Mouse (Mus musculus): ENCODE measurements around the gene Ttc22.
A peak's percentile ranks its signal among the peaks of the same experiment; 100 is the strongest.

The Ttc22 gene

GRCm38 (mm10) chr4:106665269-106665668, 43.0 kb downstream of the Ttc22 start:
- no peak for DNase-seq

GRCm38 (mm10) chr4:106665673-106666072, 43.4 kb downstream of the Ttc22 start:
- DNase-seq: no peak

- DNase-seq: no peak
These were observed 44.3 kb downstream of the Ttc22 start for GRCm38 (mm10) chr4:106666546-106666945.

- no peak for DNase-seq
These were observed 54.5 kb downstream of the Ttc22 start for GRCm38 (mm10) chr4:106676749-106677148.

GRCm38 (mm10) chr4:106678442-106679118, 56.3 kb downstream of the Ttc22 start, which contains the start of gene Ttc4:
Ttc4 (minus strand) TSS chr4:106678944.
- DNase-seq: peak; percentile 94

- no peak for DNase-seq
These were observed 56.9 kb downstream of the Ttc22 start for GRCm38 (mm10) chr4:106679152-106679551.

GRCm38 (mm10) chr4:106680955-106681354, 58.7 kb downstream of the Ttc22 start:
- DNase-seq: no peak

GRCm38 (mm10) chr4:106688636-106689296, 66.5 kb downstream of the Ttc22 start:
- DNase-seq: no peak
